Mouse (Mus musculus): ENCODE data around the gene Bud23. TPM values are rescaled to one million over a fixed set of nuclear protein-coding genes. Genes with fewer than 3 reads are reported as not detected.

The Bud23 gene
- polyA plus RNA-seq, 1 experiment from 2014 or later = 74.4 TPM

DNA sequence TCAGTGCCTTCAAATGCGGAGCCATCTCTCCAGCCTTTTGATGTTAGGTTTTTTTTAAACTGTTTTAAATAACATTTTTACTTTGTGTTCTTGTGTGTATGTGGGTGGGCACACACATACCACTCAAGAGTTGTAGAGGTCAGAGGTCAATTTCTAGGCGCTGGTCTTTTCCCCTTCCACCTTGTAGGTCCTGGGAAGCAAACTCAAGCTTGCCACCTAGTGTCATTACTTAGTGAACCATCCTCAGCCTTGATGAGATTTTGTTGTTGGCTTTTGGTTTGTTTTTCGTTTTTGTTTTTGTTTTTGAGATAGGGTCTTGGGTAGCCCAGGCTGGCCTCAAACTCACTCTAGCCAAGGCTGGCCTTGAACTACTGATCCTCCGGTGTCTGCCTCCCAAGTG lies 10.9 kb upstream of the Bud23 start:
- Histone ChIP-seq H3K27me3 (ENCODE audit: control insufficient read depth, insufficient read depth, low read depth, low read length) (no peaks in the 10 kb centered on the region), H3K4me3 (ENCODE audit: low read depth, low read length) (no peak overlapping the region), H3K4me2 (ENCODE audit: low read length) (no peak overlapping the region), H3K4me1 (ENCODE audit: control insufficient read depth, insufficient read depth, low read length) (peaks cover 6% of the 10 kb centered on the region), H3K36me3 (ENCODE audit: control insufficient read depth, insufficient read depth, low read length) (peaks cover 5% of the 10 kb centered on the region), H3K9me3 (replicated peaks; ENCODE audit: control insufficient read depth, low read length, poor library complexity, severe bottlenecking) (no peaks in the 10 kb centered on the region), H3K27ac (ENCODE audit: low read length) (no peak overlapping the region), H3K9ac (ENCODE audit: low read depth, low read length) (no peak overlapping the region)
- WGBS = 69% methylated on average over 4 of the region's 4 CpGs
- no peak for ATAC-seq

DNA sequence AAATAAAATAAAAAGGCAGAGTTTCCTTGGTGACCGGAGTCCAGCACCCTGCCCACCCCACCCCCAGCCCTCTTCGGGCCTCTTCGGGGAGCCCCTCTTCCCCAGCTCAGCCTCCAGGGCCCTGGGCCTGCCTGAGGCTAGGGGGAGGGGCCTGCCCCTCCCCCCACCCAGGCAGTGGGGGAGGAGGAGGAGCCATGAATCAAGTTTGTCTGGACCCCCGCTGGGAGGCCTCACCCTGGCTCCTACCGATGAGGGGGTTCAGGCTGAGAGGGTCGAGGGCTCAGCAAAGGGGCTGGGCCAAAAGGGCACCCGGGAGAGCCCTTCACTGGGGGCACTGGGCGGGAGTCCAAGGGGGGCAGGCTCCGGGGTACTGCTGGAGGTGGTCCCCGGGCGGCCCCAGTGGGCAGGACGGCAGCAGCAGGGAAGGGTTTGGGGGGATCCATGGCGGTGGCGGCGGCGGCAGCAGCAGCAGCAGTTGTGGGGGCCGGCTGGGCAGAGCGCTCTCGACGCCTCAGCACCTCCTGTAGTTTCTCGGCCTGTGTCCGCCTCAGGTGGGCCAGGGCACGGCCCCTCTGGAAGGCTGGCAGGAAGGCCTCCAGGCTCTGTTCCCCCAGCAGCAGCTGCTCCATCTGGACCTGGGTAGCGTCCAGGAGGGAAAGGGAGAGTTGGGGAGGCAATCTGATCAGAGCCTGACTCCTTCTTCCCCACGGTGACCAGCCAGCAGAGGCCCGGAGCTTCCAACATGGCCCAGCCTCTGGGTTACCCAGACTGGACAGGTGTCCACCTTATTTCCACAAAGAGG lies 8.8 kb upstream of the Bud23 start:
- H3K9me3 ChIP-seq (replicated peaks; ENCODE audit: control insufficient read depth, low read length, poor library complexity, severe bottlenecking) = no peaks in the 10 kb centered on the region
- no peak overlapping the region for H3K27ac ChIP-seq (ENCODE audit: low read length)
- H3K4me3 ChIP-seq (ENCODE audit: low read depth, low read length) = no peak overlapping the region
- H3K9ac ChIP-seq (ENCODE audit: low read depth, low read length) = no peak overlapping the region
- WGBS = 28% methylated on average over 25 of the region's 26 CpGs
- ATAC-seq = no peak
- no peak overlapping the region for H3K4me2 ChIP-seq (ENCODE audit: low read length)
- H3K4me1 ChIP-seq (ENCODE audit: control insufficient read depth, insufficient read depth, low read length) = peaks cover 6% of the 10 kb centered on the region
- H3K27me3 ChIP-seq (ENCODE audit: control insufficient read depth, insufficient read depth, low read depth, low read length) = no peaks in the 10 kb centered on the region
- peaks cover 5% of the 10 kb centered on the region for H3K36me3 ChIP-seq (ENCODE audit: control insufficient read depth, insufficient read depth, low read length)

DNA sequence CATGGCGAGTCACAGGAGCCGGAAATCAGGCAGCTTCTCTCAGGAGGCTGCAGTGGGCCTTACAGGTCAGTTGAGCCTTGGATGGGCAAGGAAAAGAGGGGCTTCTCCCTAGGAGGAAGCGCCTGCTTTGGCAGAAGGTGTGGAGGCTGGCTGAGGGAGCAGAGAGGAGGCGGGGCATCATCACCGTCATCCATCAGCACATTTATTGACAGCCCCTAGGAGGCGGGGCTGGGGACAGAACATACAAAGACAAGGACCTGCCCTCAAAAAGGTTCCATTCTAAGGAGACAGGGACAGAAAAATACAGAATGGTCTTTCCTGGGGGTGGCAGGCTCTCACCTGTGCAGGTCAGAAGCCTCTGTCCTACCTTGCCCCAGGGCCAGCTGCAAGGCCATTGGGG lies 8.0 kb upstream of the Bud23 start:
- Histone ChIP-seq H3K36me3 (ENCODE audit: control insufficient read depth, insufficient read depth, low read length) (peaks cover 5% of the 10 kb centered on the region), H3K27ac (ENCODE audit: low read length) (no peak overlapping the region), H3K9me3 (replicated peaks; ENCODE audit: control insufficient read depth, low read length, poor library complexity, severe bottlenecking) (no peaks in the 10 kb centered on the region), H3K4me3 (ENCODE audit: low read depth, low read length) (no peak overlapping the region), H3K4me1 (ENCODE audit: control insufficient read depth, insufficient read depth, low read length) (peaks cover 6% of the 10 kb centered on the region), H3K9ac (ENCODE audit: low read depth, low read length) (no peak overlapping the region), H3K4me2 (ENCODE audit: low read length) (no peak overlapping the region), H3K27me3 (ENCODE audit: control insufficient read depth, insufficient read depth, low read depth, low read length) (no peaks in the 10 kb centered on the region)
- 75% methylated on average over 6 of the region's 6 CpGs for WGBS
- ATAC-seq = no peak

DNA sequence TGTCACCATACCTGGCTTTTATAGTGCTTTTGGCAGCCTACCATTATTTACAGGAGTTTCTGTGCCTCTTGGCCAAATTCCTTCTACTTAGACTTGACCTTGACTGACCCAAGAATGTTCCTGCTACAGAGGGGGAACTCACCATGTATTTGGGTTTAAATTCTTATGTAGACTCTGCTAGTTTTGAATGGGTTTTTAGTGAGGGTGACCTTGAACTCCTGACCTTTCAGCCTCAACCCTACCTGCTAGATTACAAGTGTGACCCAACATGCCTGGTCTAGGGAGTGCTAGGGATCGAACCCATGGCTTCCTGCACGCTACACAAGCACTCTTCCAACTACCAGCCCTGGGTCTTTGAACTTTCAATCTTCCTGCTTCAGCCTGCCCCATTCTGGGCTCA lies 7.3 kb upstream of the Bud23 start:
- H3K27ac ChIP-seq (ENCODE audit: low read length) = no peak overlapping the region
- no peaks in the 10 kb centered on the region for H3K27me3 ChIP-seq (ENCODE audit: control insufficient read depth, insufficient read depth, low read depth, low read length)
- no peak overlapping the region for H3K4me2 ChIP-seq (ENCODE audit: low read length)
- peaks cover 6% of the 10 kb centered on the region for H3K4me1 ChIP-seq (ENCODE audit: control insufficient read depth, insufficient read depth, low read length)
- H3K9ac ChIP-seq (ENCODE audit: low read depth, low read length) = no peak overlapping the region
- H3K4me3 ChIP-seq (ENCODE audit: low read depth, low read length) = no peak overlapping the region
- peaks cover 5% of the 10 kb centered on the region for H3K36me3 ChIP-seq (ENCODE audit: control insufficient read depth, insufficient read depth, low read length)
- H3K9me3 ChIP-seq (replicated peaks; ENCODE audit: control insufficient read depth, low read length, poor library complexity, severe bottlenecking) = no peaks in the 10 kb centered on the region
- no peak for ATAC-seq
- WGBS = 91% methylated on average over 2 of the region's 2 CpGs

DNA sequence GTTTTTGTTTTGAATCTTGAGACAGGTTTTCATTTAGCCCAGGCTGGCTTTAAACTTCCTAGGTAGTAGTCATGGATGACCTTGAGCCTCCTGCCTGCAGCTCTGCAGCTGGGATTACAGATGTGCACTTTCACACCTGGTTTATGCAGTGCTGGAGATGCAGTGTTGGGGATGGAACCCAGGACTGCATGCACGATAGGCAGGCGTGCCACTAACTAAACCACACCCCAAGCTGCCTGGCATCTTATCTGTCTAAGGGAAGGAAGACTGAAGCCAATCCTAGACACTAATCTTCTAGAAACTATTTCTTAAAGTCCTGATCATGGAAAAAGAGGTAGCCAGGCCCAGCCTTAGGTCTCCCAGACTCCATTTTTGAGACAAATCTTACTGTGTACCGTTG lies 5.7 kb upstream of the Bud23 start:
- Histone ChIP-seq H3K9ac (ENCODE audit: low read depth, low read length) (no peak overlapping the region), H3K36me3 (ENCODE audit: control insufficient read depth, insufficient read depth, low read length) (peaks cover 11% of the 10 kb centered on the region)
- no peak for ATAC-seq

DNA sequence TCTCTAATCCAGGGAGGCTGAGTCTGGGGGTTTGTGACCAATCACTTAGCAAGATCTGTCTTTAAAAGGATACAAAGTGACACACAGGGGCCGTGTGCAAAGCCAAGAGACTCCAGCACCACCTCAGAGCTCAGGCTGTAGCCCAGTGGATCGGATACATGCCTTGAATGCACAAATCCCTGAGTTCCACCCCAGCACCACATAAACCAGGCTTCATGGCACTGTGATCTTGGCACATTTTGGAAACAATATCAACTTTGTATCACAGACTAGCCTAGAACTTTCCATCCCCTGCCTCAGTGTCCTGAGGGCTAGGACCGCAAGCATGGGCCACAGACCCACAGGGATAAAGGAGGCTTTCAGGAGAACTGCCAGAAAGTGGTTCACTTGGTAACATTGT lies 1.2 kb upstream of the Bud23 start:
- ATAC-seq = no peak
- peaks cover 7% of the 10 kb centered on the region; the same call in 1 of the 2 replicates for H3K36me3 ChIP-seq (ENCODE audit: control insufficient read depth, insufficient read depth, low read length)
- H3K27ac ChIP-seq (ENCODE audit: low read length) = no peak overlapping the region
- H3K4me1 ChIP-seq (ENCODE audit: control insufficient read depth, insufficient read depth, low read length) = peaks cover 21% of the 10 kb centered on the region
- WGBS = 92% methylated on average over 3 of the region's 3 CpGs
- no peak overlapping the region for H3K4me2 ChIP-seq (ENCODE audit: low read length)
- H3K9me3 ChIP-seq (replicated peaks; ENCODE audit: control insufficient read depth, low read length, poor library complexity, severe bottlenecking) = no peaks in the 10 kb centered on the region
- no peak overlapping the region for H3K4me3 ChIP-seq (ENCODE audit: low read depth, low read length)
- H3K27me3 ChIP-seq (ENCODE audit: control insufficient read depth, insufficient read depth, low read depth, low read length) = no peaks in the 10 kb centered on the region
- no peak overlapping the region for H3K9ac ChIP-seq (ENCODE audit: low read depth, low read length)

More for the DNA sequence above, 5.7 kb upstream of the Bud23 start:
- Histone ChIP-seq H3K4me3 (ENCODE audit: low read depth, low read length) (no peak overlapping the region), H3K9me3 (replicated peaks; ENCODE audit: control insufficient read depth, low read length, poor library complexity, severe bottlenecking) (no peaks in the 10 kb centered on the region), H3K27ac (ENCODE audit: low read length) (no peak overlapping the region), H3K4me2 (ENCODE audit: low read length) (no peak overlapping the region), H3K27me3 (ENCODE audit: control insufficient read depth, insufficient read depth, low read depth, low read length) (no peaks in the 10 kb centered on the region), H3K4me1 (ENCODE audit: control insufficient read depth, insufficient read depth, low read length) (peaks cover 7% of the 10 kb centered on the region)
- WGBS = 93% methylated on average over 3 of the region's 3 CpGs

DNA sequence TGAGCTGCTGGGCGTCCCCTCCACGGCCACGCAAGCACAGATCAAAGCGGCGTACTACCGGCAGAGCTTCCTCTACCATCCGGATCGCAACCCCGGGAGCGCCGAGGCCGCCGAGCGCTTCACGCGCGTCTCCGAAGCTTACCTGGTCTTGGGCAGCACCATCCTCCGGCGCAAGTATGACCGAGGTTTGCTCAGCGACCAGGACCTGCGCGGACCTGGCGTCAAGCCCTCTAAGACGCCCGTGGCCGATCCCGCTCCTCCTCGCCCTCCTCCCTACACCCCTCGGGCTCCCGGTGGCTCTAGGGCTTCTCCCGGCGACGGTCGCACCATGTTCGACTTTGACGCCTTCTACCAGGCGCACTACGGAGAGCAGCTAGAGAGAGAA lies 385 bp downstream of the Bud23 start:
- H3K4me2 ChIP-seq (ENCODE audit: low read length) = peak overlapping the region; percentile 92
- peak overlapping the region; percentile 86 for H3K9ac ChIP-seq (ENCODE audit: low read depth, low read length)
- peak overlapping the region; percentile 76 for H3K4me3 ChIP-seq (ENCODE audit: low read depth, low read length)
- H3K27ac ChIP-seq (ENCODE audit: low read length) = peak overlapping the region; percentile 81
- ATAC-seq = no peak; the same call in none of the 2 replicates
- WGBS = under 1% methylated on average over 40 of the region's 40 CpGs
- peaks cover 19% of the 10 kb centered on the region for H3K36me3 ChIP-seq (ENCODE audit: control insufficient read depth, insufficient read depth, low read length)
- no peaks in the 10 kb centered on the region for H3K9me3 ChIP-seq (replicated peaks; ENCODE audit: control insufficient read depth, low read length, poor library complexity, severe bottlenecking)
- H3K27me3 ChIP-seq (ENCODE audit: control insufficient read depth, insufficient read depth, low read depth, low read length) = no peaks in the 10 kb centered on the region
- H3K4me1 ChIP-seq (ENCODE audit: control insufficient read depth, insufficient read depth, low read length) = peaks cover 21% of the 10 kb centered on the region

DNA sequence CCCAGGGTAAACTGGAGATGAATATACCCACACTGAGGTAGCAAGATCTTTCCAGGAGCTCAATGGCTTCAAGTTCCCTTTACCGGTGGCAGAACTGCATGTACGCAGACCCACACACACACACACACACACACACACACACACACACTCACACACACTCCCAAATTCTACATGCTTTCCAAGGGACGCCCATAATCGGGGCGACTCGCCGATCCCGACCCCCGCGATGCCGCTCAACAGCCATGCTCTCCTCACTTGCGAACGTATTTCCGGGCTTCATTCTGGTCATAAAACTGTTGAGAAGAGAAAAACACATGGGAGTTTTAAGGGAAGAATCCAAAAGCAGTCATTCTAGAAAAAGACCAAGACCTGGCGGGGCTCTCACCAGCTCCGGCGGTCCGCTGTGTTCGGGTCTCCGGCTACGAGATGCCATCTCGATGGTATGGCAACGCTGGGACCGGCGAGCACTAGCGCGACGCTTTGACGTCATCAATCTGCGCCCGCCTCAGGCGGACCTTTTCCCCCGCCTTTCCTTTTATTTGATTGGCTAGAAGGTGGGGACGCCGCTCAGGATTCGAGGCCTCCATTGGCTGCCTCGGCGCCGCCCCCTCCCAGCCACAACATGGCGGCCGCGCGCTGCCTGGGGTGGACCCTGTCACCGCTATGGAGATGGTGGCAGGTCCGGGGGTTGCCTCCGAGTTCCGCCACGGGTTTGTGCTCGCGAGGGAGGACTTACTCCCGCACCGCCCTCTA lies 954 bp downstream of the Bud23 start, which contains the start of gene Dnajc30:
Dnajc30 (plus strand) TSS at position 574 of the 753 bp plus-strand sequence.
- no peaks in the 10 kb centered on the region for H3K27me3 ChIP-seq (ENCODE audit: control insufficient read depth, insufficient read depth, low read depth, low read length)
- peak within 1 kb of the TSS; percentile 76 for H3K4me3 ChIP-seq (ENCODE audit: low read depth, low read length)
- H3K4me1 ChIP-seq (ENCODE audit: control insufficient read depth, insufficient read depth, low read length) = peaks cover 21% of the 10 kb centered on the region
- peak; percentile 96 for ATAC-seq
- H3K9ac ChIP-seq (ENCODE audit: low read depth, low read length) = peak within 1 kb of the TSS; percentile 86
- H3K36me3 ChIP-seq (ENCODE audit: control insufficient read depth, insufficient read depth, low read length) = peaks cover 25% of the 10 kb centered on the region
- H3K9me3 ChIP-seq (replicated peaks; ENCODE audit: control insufficient read depth, low read length, poor library complexity, severe bottlenecking) = no peaks in the 10 kb centered on the region
- peak within 1 kb of the TSS; percentile 81 for H3K27ac ChIP-seq (ENCODE audit: low read length)
- peak within 1 kb of the TSS; percentile 92 for H3K4me2 ChIP-seq (ENCODE audit: low read length)
- under 1% methylated on average over 52 of the region's 52 CpGs for WGBS

DNA sequence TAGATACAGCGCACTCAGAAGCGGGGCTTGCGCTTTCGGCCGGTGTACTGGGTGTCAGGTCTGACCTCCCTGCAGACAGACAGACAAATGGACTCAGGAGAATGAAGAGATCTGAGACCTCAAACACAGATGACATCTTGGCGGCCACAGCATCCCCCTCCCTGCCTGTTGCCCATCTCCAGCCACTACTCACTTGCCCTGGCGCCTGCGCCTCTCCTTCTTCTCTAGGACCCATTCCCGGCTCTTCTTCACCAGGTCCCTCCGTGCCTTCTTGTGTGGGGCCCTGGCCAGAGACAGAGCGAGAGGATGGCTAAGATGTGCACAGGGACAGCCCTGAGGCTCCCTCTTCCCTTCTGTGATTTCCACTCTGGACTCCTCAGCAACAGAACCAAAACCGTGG lies 11.4 kb downstream of the Bud23 start:
- Histone ChIP-seq H3K4me2 (ENCODE audit: low read length) (no peak overlapping the region), H3K4me3 (ENCODE audit: low read depth, low read length) (no peak overlapping the region), H3K27ac (ENCODE audit: low read length) (no peak overlapping the region), H3K36me3 (ENCODE audit: control insufficient read depth, insufficient read depth, low read length) (peaks cover 27% of the 10 kb centered on the region), H3K9ac (ENCODE audit: low read depth, low read length) (no peak overlapping the region), H3K27me3 (ENCODE audit: control insufficient read depth, insufficient read depth, low read depth, low read length) (no peaks in the 10 kb centered on the region), H3K4me1 (ENCODE audit: control insufficient read depth, insufficient read depth, low read length) (no peaks in the 10 kb centered on the region), H3K9me3 (replicated peaks; ENCODE audit: control insufficient read depth, low read length, poor library complexity, severe bottlenecking) (no peaks in the 10 kb centered on the region)
- no peak for ATAC-seq
- 92% methylated on average over 12 of the region's 12 CpGs for WGBS
